In genomic region chr19:11820211-11820610, GRCm38 (mm10) we compare ENCODE assay signal across 7 mouse cellular contexts. TPM values are rescaled to one million over a fixed set of nuclear protein-coding genes. Genes with fewer than 3 reads are reported as not detected.
DNase-seq lines count a peak whose midpoint lies in the region; ATAC-seq lines count a peak whose summit lies in the region.

No protein-coding gene starts in this region.

- 29% methylated on average over 6 of the region's 6 CpGs for whole genome bisulfite sequencing in liver, embryonic 11.5 days
- 22% methylated on average over 6 of the region's 6 CpGs for WGBS in embryonic facial prominence, embryonic 12.5 days

- H3K9me3 ChIP-seq in liver, embryonic 11.5 days (ENCODE audit: control insufficient read depth, low read length), result no peaks in the 10 kb centered on the region
- H3K9me3 ChIP-seq in embryonic facial prominence, embryonic 12.5 days, result no peaks in the 10 kb centered on the region

- H3K4me2 ChIP-seq in liver, embryonic 11.5 days, result peak overlapping the region; percentile 90
- H3K4me2 ChIP-seq in embryonic facial prominence, embryonic 12.5 days (replicated peaks), result peak overlapping the region; percentile 88

- peaks cover 35% of the 10 kb centered on the region for H3K27me3 ChIP-seq in liver, embryonic 11.5 days (replicated peaks; ENCODE audit: control insufficient read depth, insufficient read depth, low read length)
- H3K27me3 ChIP-seq in embryonic facial prominence, embryonic 12.5 days, result peaks cover 43% of the 10 kb centered on the region
- peaks cover 3% of the 10 kb centered on the region; the same call in 1 of the 2 replicates for H3K27me3 ChIP-seq in splenic B cell, adult 2 months (ENCODE audit: control insufficient read depth, insufficient read depth, low read length, poor library complexity, severe bottlenecking)

- H3K4me3 ChIP-seq in liver, embryonic 11.5 days (ENCODE audit: low read depth, low read length), result peak overlapping the region; percentile 62; the same call in 1 of the 2 replicates
- H3K4me3 ChIP-seq in embryonic facial prominence, embryonic 12.5 days, result peak overlapping the region; percentile 64; the same call in 1 of the 2 replicates

- H3K27ac ChIP-seq in liver, embryonic 11.5 days (ENCODE audit: low read depth, low read length), result no peak overlapping the region
- no peak overlapping the region for H3K27ac ChIP-seq in embryonic facial prominence, embryonic 12.5 days

- H3K9ac ChIP-seq in liver, embryonic 11.5 days (ENCODE audit: low read depth, low read length), result no peak overlapping the region
- H3K9ac ChIP-seq in embryonic facial prominence, embryonic 12.5 days, result no peak overlapping the region

- no peak for ATAC-seq in liver, embryonic 11.5 days (replicated peaks; ENCODE audit: low FRiP score)
- no peak for ATAC-seq in embryonic facial prominence, embryonic 12.5 days (ENCODE audit: insufficient number of reproducible peaks, insufficient read depth, low FRiP score, low TSS enrichment)

- 0 out of 2 replicates have a peak, but pooled peaks cover 8% of the 10 kb centered on the region for H3K4me1 ChIP-seq in liver, embryonic 11.5 days (replicated peaks; ENCODE audit: control insufficient read depth, insufficient read depth, low read length)
- peaks cover 7% of the 10 kb centered on the region; the same call in 1 of the 2 replicates for H3K4me1 ChIP-seq in embryonic facial prominence, embryonic 12.5 days

- H3K36me3 ChIP-seq in liver, embryonic 11.5 days (ENCODE audit: control insufficient read depth, insufficient read depth, low read length), result no peaks in the 10 kb centered on the region
- no peaks in the 10 kb centered on the region for H3K36me3 ChIP-seq in embryonic facial prominence, embryonic 12.5 days
- no peaks in the 10 kb centered on the region for H3K36me3 ChIP-seq in splenic B cell, adult 2 months (ENCODE audit: control insufficient read depth, insufficient read depth, low read length, poor library complexity, severe bottlenecking)

- DNase-seq in liver, embryonic 11.5 days (ENCODE audit: low spot score), result no peak
- no peak for DNase-seq in liver
- DNase-seq in kidney, postnatal 14 days, result peak; percentile 13
- peak; percentile 25 for DNase-seq in splenic B cell, adult 2 months (ENCODE audit: low read depth, low spot score)
- DNase-seq in natural killer cell, adult 2 months (ENCODE audit: low spot score in 2 of 2), result no peak
- no peak for DNase-seq in thymus, postnatal 36 days

RNA-seq across cellular contexts. Expression of gene Stx3, which starts 1.0 kb away (rescaled TPM):
- 5.0 and 7.0 TPM in 2 replicates for polyA plus RNA-seq in liver, embryonic 11.5 days (2014; fragmentation: Nextera tagmentation; extraction: Ambion mirVana)
- 8.4 and 9.0 TPM in 2 replicates for polyA plus RNA-seq in embryonic facial prominence, embryonic 12.5 days (2016; fragmentation: Nextera tagmentation; extraction: Ambion mirVana)

RNA-seq across cellular contexts. Expression of gene Olfr1417, which starts 18.8 kb away (rescaled TPM):
- polyA plus RNA-seq in liver, embryonic 11.5 days (2014; fragmentation: Nextera tagmentation; extraction: Ambion mirVana), result not detected in 2 replicates
- not detected in 2 replicates for polyA plus RNA-seq in embryonic facial prominence, embryonic 12.5 days (2016; fragmentation: Nextera tagmentation; extraction: Ambion mirVana)

RNA-seq across cellular contexts. Expression of gene Olfr1418, which starts 40.7 kb away (rescaled TPM):
- polyA plus RNA-seq in liver, embryonic 11.5 days (2014; fragmentation: Nextera tagmentation; extraction: Ambion mirVana), result not detected in 2 replicates
- polyA plus RNA-seq in embryonic facial prominence, embryonic 12.5 days (2016; fragmentation: Nextera tagmentation; extraction: Ambion mirVana), result not detected in 2 replicates

RNA-seq across cellular contexts. Expression of gene Mrpl16, which starts 50.0 kb away (rescaled TPM):
- 72.8 and 76.5 TPM in 2 replicates for polyA plus RNA-seq in liver, embryonic 11.5 days (2014; fragmentation: Nextera tagmentation; extraction: Ambion mirVana)
- 45.6 and 48.1 TPM in 2 replicates for polyA plus RNA-seq in embryonic facial prominence, embryonic 12.5 days (2016; fragmentation: Nextera tagmentation; extraction: Ambion mirVana)

RNA-seq across cellular contexts. Expression of gene Olfr1419, which starts 54.7 kb away (rescaled TPM):
- polyA plus RNA-seq in liver, embryonic 11.5 days (2014; fragmentation: Nextera tagmentation; extraction: Ambion mirVana), result not detected in 2 replicates
- not detected in 2 replicates for polyA plus RNA-seq in embryonic facial prominence, embryonic 12.5 days (2016; fragmentation: Nextera tagmentation; extraction: Ambion mirVana)

Comparison
In these comparisons a context has a peak if more than half of its experiments do, and no peak if none do; other contexts are left out.
1. DNase-seq: peak in kidney, postnatal 14 days (single experiment) and splenic B cell, adult 2 months (single experiment); none in liver, embryonic 11.5 days (single experiment), liver (single experiment), natural killer cell, adult 2 months (0 of 2) and thymus, postnatal 36 days (0 of 2).